Mouse (Mus musculus) lung, adult 2 months (tissue): Measurements from ENCODE around the gene Slc11a1.

Source experiments
- CTCF ChIP-seq: fragments of 200-500 bp; IDR thresholded peaks from 2 replicates; pipeline ENCODE4 v1.5.1; 2011; ENCODE audit warnings: mild to moderate bottlenecking, low read length, control low read depth; ENCODE audit not compliant: insufficient read depth
- POLR2A ChIP-seq: fragments of 200-500 bp; IDR thresholded peaks from 2 replicates; pipeline ENCODE4 v1.6.1; 2011; ENCODE audit warnings: low read depth, mild to moderate bottlenecking, control low read depth, low read length, borderline replicate concordance; ENCODE audit errors: extremely low read depth

DNA sequence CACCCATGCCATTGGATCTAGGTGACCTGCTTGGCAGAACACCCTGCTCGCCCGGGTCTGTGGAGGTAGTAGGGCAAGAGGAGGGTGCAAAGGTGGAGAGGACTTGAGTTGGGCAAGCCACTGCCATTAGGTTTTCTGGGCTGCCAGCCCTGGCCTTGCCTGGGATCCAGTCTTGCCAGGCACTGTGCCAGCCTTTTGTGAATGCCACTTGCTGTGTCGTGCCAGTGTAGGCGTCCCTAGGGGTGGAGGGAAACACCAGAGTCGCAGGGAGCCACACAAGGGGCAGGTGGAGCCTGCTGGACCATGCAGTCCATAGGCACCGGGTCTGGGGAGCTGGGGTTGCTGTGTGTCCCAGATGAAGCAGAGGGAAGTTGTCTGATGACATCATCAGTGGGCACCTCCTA is 34.6 kb upstream of the Slc11a1 start:
- TF ChIP-seq POLR2A, result no peak
- TF ChIP-seq CTCF, result no peak
